Mouse (Mus musculus) limb, embryonic 14.5 days (tissue): Measurements from ENCODE around the gene Ptgir. TPM values are rescaled to one million over a fixed set of nuclear protein-coding genes. Genes with fewer than 3 reads are reported as not detected.

Source experiments
- ATAC-seq: fragments of 200-750 bp; cut with Nextera tagmentation; 2 replicates; pipeline ENCODE4 v1.8.0; 2017; ENCODE audit warnings: low read depth, moderate number of reproducible peaks, moderate TSS enrichment; ENCODE audit not compliant: low FRiP score
- DNase-seq: peaks from one replicate; pipeline ENCODE4 v3.0.0-alpha.2; 2015; ENCODE audit warnings: low spot score
- H3K27ac ChIP-seq: fragments of 300-500 bp; sonication (generic); replicated peaks from 2 replicates; pipeline ENCODE4 v1.5.1; 2014; ENCODE audit warnings: low read depth, mild to moderate bottlenecking, low read length, moderate library complexity, mixed read lengths
- H3K27me3 ChIP-seq: fragments of 300-500 bp; sonication (generic); 2 replicates; pipeline ENCODE4 v1.6.1; 2014; ENCODE audit warnings: low read length, mixed read lengths; ENCODE audit not compliant: control insufficient read depth, insufficient read depth
- H3K36me3 ChIP-seq: fragments of 300-500 bp; sonication (generic); 2 replicates; pipeline ENCODE4 v1.6.1; 2014; ENCODE audit warnings: mild to moderate bottlenecking, low read length, moderate library complexity, mixed read lengths; ENCODE audit not compliant: control insufficient read depth, insufficient read depth
- H3K4me1 ChIP-seq: fragments of 300-500 bp; sonication (generic); 2 replicates; pipeline ENCODE4 v1.6.1; 2014; ENCODE audit warnings: antibody characterized with exemption, low read length, mixed read lengths; ENCODE audit not compliant: control insufficient read depth, insufficient read depth
- H3K4me2 ChIP-seq: fragments of 300-500 bp; sonication (generic); replicated peaks from 2 replicates; pipeline ENCODE4 v1.6.1; 2014; ENCODE audit warnings: low read depth, mild to moderate bottlenecking, low read length, moderate library complexity; ENCODE audit not compliant: severe bottlenecking
- H3K4me3 ChIP-seq: fragments of 300-500 bp; sonication (generic); replicated peaks from 2 replicates; pipeline ENCODE4 v1.5.1; 2014; ENCODE audit warnings: low read length
- H3K9ac ChIP-seq: fragments of 300-500 bp; sonication (generic); 2 replicates; pipeline ENCODE4 v1.6.1; 2014; ENCODE audit warnings: mild to moderate bottlenecking, low read depth, low read length, moderate library complexity; ENCODE audit not compliant: severe bottlenecking
- H3K9me3 ChIP-seq: fragments of 300-500 bp; sonication (generic); 2 replicates; pipeline ENCODE4 v1.6.1; 2016; ENCODE audit warnings: low read length; ENCODE audit not compliant: control insufficient read depth
- POLR2A ChIP-seq: fragments of 200-500 bp; IDR thresholded peaks from 2 replicates; pipeline ENCODE4 v1.8.0; 2012; ENCODE audit warnings: inconsistent platforms, mild to moderate bottlenecking, moderate library complexity, borderline replicate concordance; ENCODE audit not compliant: insufficient read depth, insufficient read length; ENCODE audit errors: extremely low read depth
- whole genome bisulfite sequencing: fragments of 180-500 bp; shearing (Covaris S2); extraction: QIAGEN DNeasy Blood & Tissue Kit; methylation state at CpG from one replicate; pipeline ENCODE4 v1.1.7; 2014; 5-methylcytosine and 5-hydroxymethylcytosine counted together
- polyA plus RNA-seq, 2 experiments: library from polyadenylated mRNA; depleted of rRNA in 1 of 2; stranded (reverse) in 1 of 2; unstranded in 1 of 2; fragments of >200 nt; fragmentation: Nextera tagmentation in 1 of 2; extraction: Ambion mirVana in 1 of 2; gene quantifications; 2 replicates each; pipeline versions ENCODE4 v1.2.1 to v1.2.3; 2012 to 2014

Gene Ptgir
- polyA plus RNA-seq, 2 experiments, result 2.3 to 3.6 TPM

DNA sequence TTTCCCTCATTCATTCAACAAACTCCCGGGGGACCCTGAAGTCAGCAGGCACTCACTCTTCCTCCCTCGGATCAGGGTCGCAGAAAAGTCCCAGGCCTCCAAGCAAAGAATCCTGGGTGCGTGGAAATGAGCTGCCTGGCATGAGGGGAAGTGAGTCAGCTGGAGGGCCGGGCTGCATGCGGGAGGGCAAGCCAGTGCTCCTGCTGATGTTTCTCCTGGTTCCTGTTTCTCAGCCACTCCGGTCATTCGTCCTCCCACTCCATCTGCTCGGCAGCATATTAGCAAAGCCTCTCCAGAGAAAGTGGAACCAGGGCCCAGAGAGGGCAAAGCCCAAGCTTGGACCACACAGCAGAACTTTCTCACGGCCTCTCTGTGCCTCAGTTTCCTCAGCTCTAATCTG, 3.6 kb downstream of the Ptgir start:
- WGBS, result 50% methylated on average over 10 of the region's 10 CpGs
- H3K4me2 ChIP-seq, result no peak overlapping the region
- no peak for TF ChIP-seq POLR2A
- no peak overlapping the region for H3K27ac ChIP-seq
- ATAC-seq, result no peak
- peaks cover 17% of the 10 kb centered on the region for H3K4me1 ChIP-seq
- no peak overlapping the region for H3K4me3 ChIP-seq
- no peaks in the 10 kb centered on the region for H3K27me3 ChIP-seq
- H3K9ac ChIP-seq, result no peak overlapping the region
- no peaks in the 10 kb centered on the region for H3K9me3 ChIP-seq
- no peak for DNase-seq
- H3K36me3 ChIP-seq, result peaks cover 11% of the 10 kb centered on the region

DNA sequence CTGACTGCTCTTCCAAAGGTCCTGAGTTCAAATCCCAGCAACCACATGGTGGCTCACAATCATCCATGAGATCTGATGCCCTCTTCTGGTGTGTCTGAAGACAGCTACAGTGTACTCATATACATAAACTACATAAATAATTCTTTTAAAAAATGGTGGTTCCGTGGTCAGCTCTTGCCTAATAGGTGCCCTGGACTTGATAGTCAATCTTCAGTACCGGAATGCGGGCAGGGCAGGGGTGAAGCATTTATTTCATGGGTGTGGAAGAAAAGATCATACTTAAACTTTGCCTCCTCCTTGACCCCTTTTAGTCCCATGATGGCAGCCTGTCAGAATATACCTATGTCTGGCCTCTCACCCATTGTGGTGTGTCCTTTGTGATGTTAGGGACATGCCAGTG, 5.6 kb downstream of the Ptgir start:
- Histone ChIP-seq H3K9ac (no peak overlapping the region), H3K4me2 (no peak overlapping the region), H3K36me3 (peaks cover 31% of the 10 kb centered on the region), H3K4me3 (no peak overlapping the region), H3K27ac (no peak overlapping the region), H3K4me1 (peaks cover 5% of the 10 kb centered on the region; the same call in 1 of the 2 replicates), H3K27me3 (no peaks in the 10 kb centered on the region), H3K9me3 (no peaks in the 10 kb centered on the region)
- WGBS, result 89% methylated on average over 3 of the region's 3 CpGs
- DNase-seq (no peak), ATAC-seq (no peak)
- TF ChIP-seq POLR2A, result no peak

DNA sequence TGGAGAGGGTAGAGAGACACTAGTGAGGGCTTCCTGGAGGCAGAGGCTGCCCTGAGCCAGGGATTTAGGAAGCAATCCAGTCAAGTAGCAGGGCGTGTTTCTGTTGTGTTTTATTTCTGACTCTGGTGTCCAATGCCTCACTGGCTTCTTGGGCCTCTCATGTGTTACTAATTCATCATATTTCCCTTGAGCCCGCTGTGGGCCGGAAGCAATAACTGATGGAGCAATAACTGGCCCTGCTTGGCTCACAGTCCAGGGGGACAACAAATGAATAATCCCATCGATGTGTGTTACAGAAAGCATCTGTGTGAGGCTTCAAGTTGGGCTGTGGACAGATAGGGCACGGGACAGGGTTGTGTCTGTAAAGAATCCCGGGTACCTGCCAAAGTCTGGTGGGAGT, 6.1 kb downstream of the Ptgir start:
- no peak overlapping the region for H3K4me3 ChIP-seq
- no peak overlapping the region for H3K4me2 ChIP-seq
- ATAC-seq (no peak), DNase-seq (no peak)
- H3K27ac ChIP-seq, result no peak overlapping the region
- no peak for TF ChIP-seq POLR2A
- H3K4me1 ChIP-seq, result peaks cover 5% of the 10 kb centered on the region; the same call in 1 of the 2 replicates
- WGBS, result 54% methylated on average over 6 of the region's 6 CpGs
- H3K27me3 ChIP-seq, result no peaks in the 10 kb centered on the region
- no peaks in the 10 kb centered on the region for H3K9me3 ChIP-seq
- H3K36me3 ChIP-seq, result peaks cover 35% of the 10 kb centered on the region
- 0 out of 2 replicates have a peak overlapping the region, but pooled peaks have one; percentile 21 for H3K9ac ChIP-seq

DNA sequence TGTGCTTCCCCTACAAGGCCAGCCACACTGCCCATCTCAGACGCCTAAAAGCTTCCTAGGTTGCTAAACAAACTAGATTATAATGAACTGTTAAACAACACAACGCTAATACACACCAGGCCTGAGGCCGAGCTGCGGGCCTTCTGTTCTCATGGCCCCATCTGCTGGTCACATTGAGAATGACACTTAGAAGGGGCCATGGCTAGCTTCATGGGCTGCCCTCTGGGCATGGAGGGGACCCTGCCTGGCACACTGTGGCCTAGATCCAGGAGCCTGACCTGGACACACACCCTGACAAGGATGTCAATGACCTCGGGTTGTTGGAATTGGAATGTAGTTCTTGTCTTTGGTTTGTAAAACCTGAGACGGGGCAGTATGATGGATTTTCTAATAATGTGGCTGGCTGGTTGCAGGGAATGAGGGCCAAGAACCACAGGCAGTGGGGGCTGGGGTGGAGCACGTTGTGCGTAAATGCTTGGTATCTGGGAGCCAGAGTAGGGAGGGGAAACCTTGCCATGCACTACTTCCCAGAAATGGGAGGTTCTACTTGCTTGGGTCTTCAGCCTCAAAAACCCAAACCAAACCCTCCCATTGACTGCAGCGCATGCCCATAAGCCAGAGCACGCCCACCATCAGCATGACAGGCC, 7.6 kb downstream of the Ptgir start:
- no peak for TF ChIP-seq POLR2A
- no peak overlapping the region for H3K4me3 ChIP-seq
- no peaks in the 10 kb centered on the region for H3K27me3 ChIP-seq
- no peak overlapping the region for H3K27ac ChIP-seq
- H3K4me1 ChIP-seq, result peaks cover 5% of the 10 kb centered on the region; the same call in 1 of the 2 replicates
- WGBS, result 36% methylated on average over 10 of the region's 10 CpGs
- H3K36me3 ChIP-seq, result peaks cover 51% of the 10 kb centered on the region
- H3K9me3 ChIP-seq, result no peaks in the 10 kb centered on the region
- ATAC-seq (peak; percentile 60), DNase-seq (peak; percentile 71)
- H3K9ac ChIP-seq, result no peak overlapping the region
- H3K4me2 ChIP-seq, result no peak overlapping the region

DNA sequence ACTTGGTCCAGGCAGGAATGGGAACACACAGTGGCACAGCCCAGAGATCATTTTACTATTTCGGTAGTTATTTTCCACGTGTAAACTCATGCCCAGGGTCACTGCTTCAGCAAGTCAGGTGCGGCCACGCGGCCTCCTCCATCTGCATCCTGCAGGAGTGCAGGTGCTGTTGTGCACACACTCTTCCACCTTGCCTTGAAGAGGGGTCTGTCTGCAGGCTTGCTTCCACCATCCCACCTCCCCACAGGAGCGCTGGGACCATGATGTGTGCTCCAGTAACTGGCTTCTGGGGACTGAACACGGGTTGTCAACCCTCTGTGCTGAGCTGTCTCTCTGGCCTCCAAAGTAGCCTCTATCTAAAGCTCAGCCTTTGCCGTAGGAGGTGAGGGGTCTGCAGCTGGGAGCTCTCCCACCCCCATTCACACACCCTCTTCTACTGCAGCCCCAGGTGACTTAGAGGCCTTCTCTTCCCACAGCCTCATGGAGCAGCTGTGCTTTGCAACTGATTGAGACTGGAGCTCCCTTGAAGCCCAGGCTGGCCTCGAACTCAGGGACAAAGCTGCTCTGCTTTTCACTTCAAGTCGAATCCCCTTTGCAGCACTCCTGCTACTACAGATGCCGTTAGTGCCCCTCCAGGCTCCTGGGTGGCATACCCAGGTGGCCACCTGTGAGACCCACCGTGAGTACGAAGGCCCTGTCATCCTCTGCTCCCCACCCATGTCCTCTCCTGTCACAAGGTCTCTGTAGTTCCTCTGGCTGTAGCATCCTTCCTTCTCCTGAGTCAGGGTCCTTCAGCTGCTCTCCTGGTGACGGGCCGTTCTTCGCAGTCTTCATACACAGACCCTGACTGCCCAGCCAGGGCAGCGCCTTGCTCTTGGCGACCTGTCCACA, 8.4 kb downstream of the Ptgir start:
- Histone ChIP-seq H3K27ac (no peak overlapping the region), H3K4me3 (no peak overlapping the region), H3K27me3 (no peaks in the 10 kb centered on the region), H3K36me3 (peaks cover 59% of the 10 kb centered on the region), H3K9ac (no peak overlapping the region), H3K4me2 (no peak overlapping the region), H3K4me1 (peaks cover 7% of the 10 kb centered on the region), H3K9me3 (no peaks in the 10 kb centered on the region)
- DNase-seq (no peak), ATAC-seq (no peak)
- 82% methylated on average over 18 of the region's 18 CpGs for WGBS
- no peak for TF ChIP-seq POLR2A
